Mouse (Mus musculus): ENCODE data around the gene Lrr1.

The Lrr1 gene

DNA sequence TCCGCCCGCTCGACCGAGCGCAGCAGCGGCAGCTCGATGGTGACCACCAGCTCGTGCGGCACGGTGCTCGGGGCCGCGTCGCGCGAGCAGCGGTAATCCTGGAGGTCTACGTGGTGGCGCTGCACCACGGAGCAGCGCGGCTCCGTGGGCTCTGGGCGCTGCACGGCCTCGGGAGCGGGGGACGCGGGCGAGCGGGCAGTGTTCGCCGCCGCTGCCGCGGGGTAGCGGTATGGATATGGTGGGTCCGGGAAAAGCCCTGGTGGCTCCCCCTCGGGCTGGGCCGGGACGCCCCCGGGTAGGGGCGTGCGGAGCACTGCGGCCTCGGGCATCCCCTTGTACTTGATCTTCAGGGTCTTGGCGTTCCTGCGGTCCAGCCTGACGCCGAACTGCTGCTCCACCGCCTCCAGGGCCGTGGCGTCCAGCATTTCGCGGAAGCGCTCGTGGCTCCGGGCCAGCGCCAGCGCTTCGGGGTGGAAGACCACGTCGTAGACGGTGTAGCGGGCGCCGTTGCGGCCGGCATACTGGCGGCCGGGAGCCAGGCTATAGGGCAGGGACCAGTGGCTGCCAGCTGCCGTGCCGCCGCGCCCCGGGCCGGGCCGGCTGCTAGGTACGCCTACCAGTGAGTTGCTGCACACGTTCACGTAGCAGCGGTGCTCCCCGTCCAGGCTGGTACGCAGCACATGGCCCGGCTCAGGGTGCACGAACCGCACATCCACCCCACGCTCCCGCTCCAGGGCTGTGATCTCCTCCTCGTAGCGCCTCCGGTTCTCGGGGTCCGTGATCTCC lies 29.0 kb downstream of the Lrr1 start:
- DNase-seq (ENCODE audit: low read depth in 1 of 2, low spot score in 2 of 2): peak in 1 of 2 experiments; percentile 41

DNA sequence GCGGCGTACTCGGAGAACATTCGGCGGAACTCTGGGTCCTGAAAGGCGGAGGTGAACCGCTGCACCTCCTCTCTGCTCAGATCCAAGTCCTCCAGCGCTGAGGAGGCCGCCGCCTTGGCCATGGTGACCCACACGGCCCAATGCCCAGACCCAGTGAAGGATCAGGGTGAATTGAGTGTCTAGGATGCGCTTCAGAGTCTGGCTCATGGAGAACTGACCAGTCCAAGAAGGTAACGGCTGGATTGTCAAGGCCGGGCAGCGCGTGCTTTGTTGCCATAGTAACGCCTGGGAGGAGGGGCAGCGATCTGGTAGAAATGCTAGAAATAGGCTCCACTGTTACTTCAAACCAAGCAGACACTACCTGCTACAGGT lies 29.5 kb downstream of the Lrr1 start, which contains the start of gene Dnaaf2:
Dnaaf2 (minus strand) TSS at position 266 of the 372 bp plus-strand sequence.
- DNase-seq (ENCODE audit: low read depth in 1 of 2, low spot score in 2 of 2): no peak

DNA sequence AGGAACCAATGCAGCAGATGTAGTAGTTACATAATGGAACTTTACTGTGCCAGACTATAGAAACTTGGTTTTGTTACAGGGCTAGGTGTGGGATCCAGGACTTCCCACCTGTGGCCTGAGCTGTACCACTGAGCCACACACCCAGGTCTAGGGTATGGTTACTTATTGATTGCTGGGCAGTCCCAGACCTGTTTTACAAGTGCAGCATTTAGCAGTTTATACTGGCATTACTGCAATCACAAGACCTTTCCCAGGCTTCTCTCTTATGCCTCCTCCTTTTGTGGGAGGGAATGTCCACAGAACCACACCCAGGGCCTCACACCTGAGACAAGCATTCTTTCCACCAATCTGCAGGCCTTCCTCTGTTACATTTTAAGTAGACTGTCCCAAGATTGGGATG lies 30.4 kb downstream of the Lrr1 start:
- DNase-seq (ENCODE audit: low read depth in 1 of 2, low spot score in 2 of 2): no peak

DNA sequence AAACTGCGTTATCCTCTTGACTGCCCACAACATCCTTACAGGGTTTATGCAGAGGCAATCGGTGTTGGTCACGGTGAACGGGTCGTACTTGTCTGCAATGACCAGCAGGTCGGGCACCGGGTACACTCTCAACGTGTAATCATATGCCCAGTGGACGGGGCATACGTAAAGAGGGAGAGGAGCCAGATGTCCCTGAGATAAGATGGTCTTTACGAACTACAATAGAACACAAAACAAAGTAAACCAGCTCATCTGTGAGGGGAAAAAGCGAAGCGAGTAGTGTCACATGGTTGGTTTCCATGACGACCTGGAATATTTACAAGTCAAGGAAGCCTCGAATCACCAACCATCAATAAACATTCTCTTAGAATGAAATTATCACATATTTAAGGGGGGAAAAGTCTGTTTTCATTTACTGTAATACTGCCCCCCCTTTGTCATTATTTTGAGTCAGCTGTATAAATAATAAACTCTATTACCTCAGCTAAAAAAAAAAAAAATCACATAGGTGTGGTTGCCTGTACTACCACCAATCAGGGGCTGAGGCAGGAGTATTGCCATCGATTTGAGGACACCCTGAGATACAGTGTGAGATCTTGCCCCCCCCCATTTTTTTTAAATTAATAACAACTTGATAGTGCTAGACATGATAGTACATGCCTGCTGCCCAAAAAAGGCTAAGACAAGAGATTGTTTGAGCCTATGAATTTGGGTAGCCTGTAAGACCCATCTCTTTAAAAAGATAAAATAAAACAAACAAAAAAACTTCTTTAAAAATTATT lies 35.6 kb downstream of the Lrr1 start, which contains the start of gene Gm49384:
Gm49384 (minus strand) TSS at position 216 of the 782 bp plus-strand sequence.
- no peak for DNase-seq (ENCODE audit: low read depth in 1 of 2, low spot score in 2 of 2)

DNA sequence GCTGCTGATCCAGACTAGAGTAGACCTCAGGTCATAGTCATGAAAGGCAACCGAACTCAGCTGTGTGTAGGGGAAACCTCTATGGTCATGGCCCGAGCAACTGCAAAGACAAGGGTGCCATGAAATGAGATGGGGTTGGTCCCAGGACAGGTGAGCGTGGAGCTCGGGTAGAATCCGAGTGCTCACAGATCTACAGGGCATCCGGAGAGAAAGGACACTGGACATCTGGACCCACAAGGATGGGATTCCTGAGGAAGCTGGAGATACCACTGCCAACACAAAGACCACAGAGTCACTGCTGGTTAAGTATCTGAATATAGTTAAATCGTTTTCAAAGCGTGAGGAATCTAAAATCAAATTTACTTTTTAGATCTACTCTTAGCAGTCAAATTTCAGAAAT lies 38.8 kb downstream of the Lrr1 start:
- no peak for DNase-seq (ENCODE audit: low read depth in 1 of 2, low spot score in 2 of 2)

DNA sequence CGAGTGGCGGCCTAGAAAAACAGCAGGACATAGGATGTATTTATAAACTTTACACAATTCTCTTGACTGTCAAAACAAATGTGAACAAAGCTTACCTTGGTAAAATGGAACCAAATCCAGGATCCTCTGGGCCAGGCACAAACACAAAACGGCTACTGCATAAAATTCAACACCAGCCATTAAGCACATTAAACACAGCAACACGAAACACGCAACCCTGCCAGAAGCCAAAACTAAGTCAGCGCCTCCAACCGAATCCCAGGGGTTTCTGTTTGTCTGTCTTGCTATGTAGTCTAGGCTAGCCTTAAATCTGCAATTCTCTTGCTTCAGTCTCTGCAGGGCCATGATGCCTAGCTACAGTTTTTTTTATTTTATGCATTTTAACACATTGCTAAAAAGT lies 39.3 kb downstream of the Lrr1 start:
- no peak for DNase-seq (ENCODE audit: low read depth in 1 of 2, low spot score in 2 of 2)

DNA sequence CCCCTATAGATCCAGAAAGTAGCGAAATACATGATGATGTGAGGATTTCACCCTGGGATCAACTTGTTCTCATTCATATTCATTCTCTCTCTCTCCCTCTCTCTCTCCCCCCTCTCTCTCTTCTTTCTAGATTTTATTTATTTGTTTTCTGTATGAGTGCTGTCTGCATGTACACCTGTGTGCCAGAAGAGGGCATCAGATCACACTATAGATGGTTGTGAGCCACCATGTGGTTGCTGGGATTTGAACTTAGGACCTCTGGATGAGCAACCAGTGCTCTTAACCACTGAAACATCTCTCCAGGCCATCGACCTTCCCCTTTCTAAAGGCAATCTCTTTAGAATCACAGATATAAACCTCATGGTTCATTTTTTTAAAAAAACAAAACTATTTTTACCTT lies 39.9 kb downstream of the Lrr1 start:
- no peak for DNase-seq (ENCODE audit: low read depth in 1 of 2, low spot score in 2 of 2)

DNA sequence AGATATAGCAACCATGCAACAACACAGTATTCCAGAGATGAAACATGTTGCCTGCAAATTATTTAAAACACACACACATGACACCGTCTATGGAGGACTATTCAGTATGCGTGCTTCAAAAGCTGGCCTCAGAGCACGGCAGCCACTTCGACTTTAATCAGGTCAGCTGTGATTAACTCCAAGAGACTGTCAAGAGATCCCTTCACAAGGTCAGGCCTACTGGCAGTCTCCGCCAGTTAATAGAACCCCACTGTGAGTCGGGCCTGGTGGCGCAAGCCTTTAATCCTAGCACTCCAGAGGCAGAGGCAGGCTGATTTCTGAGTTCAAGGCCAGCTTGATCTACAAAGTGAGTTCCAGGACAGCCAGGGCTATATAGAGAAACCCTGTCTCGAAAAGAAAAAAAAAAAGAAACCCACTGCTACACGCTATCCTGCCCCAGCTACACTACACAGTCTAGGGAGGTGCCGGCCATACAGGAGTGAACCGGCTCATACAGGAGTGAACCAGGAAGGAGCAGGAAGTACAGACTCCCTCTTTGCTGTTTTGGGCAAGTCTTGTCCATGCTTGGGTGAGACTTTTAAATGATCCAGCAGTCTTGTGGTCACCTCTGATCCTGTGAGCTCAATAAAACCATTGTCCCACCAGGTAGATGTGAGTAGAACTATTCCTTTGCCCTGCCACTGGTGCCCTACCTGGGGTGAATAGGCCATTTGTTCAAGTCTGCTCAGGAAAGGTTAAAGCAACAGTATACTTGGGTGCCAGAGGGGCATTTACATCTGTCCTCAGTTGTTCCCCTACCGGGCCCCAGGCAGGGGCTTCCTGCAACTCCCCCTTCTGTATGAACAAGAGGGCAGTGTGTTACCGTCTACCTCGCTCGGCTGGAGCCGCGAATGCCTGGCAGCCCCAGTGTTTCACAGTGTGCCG lies 41.7 kb downstream of the Lrr1 start:
- no peak for DNase-seq (ENCODE audit: low read depth in 1 of 2, low spot score in 2 of 2)

DNA sequence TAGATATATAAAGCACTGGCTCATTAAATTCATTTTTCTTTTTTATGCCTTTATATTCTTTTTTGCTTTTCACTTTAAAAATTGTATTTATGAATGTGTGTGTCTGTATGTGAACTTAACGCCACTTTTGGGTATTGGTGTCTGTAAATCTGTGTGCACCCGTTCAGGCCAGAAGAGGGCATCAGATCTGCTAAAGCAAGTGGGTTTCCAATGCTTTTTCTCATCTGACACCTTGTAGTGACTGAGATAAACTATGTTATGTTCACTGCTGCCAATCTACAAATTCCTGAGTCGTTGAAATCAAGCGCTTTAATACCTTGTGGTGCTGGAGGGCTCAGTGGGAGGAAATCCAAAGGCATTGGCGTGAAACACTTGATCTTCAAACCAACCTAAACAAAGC lies 42.4 kb downstream of the Lrr1 start:
- DNase-seq (ENCODE audit: low read depth in 1 of 2, low spot score in 2 of 2): no peak

DNA sequence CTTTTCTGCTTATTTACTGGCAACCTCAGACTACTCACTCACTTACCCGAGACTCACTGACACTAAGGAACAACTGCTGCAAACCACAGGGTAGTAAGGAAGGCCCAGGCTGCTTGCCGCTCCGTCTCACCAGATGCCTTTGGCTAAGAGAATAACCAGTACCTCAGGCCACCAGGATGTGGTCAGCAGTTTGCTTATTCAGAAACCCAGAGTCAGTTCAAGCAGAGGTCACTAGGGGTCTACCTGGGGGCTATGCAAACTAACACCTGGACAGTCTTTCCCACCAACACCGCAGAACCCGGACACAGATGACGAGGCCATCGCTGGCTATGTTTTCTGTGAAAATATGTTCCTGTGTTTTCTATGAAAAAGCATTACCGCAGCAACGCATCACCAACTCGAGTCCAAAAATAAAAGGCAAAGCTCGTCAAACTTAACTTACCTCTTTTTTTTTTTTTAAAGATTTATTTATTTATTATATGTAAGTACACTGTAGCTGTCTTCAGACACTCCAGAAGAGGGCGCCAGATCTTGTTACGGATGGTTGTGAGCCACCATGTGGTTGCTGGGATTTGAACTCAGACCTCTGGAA lies 44.7 kb downstream of the Lrr1 start:
- DNase-seq (ENCODE audit: low read depth in 1 of 2, low spot score in 2 of 2): no peak

DNA sequence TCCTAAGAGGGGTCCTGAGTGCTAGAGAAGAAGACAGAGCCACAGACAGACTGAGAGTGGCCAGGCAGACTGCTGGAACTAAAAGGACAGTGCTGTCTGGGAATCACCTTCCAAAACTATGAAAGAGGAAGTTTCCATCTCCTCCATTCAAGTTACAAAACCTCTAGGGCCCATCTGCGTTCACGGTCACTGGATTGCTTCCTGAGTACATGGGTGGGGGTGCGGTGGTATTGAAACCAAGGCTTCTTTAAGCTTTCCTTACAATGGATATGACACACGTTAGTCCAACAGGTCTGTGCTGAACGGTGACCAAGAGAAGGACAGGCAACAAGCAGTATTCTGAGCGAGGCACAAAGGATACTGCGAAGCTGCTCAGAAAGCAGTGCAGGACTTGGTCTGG lies 45.8 kb downstream of the Lrr1 start:
- no peak for DNase-seq (ENCODE audit: low read depth in 1 of 2, low spot score in 2 of 2)

DNA sequence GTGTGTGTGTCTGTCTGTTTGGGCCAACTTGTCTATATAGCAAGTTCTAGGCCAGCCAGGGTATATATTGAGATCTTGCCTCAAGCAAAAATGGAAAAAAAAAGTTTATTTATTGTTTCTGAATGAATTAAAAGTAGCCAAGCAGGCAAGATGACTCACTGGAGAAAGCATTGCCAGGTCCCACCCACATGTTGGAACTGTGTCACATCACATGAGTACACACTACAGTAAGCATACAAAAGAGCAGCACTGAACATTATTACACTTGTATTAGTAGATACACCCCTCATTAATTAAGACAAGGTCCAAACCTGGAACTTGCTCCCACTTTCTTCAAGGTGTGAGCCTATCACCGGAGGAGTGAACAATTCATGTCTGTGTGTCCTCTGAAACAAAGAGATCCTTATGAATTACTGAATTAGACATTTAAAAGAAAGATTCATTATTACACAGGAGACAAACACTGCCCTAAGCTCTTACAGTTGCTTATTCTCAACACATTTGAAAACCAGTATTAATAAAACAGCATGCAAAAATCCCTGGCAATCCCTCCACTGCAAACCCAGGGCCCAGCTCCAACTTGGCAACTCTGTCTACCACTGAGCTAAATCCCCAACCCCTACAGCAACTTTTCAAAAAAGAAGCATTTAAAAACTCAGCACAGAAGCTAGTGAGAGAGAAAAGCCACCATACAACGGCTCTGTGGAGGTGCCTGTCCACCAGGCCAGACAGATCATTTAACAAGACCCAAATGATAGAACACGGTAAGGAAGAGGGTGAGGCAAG lies 46.6 kb downstream of the Lrr1 start:
- DNase-seq (ENCODE audit: low read depth in 1 of 2, low spot score in 2 of 2): no peak

DNA sequence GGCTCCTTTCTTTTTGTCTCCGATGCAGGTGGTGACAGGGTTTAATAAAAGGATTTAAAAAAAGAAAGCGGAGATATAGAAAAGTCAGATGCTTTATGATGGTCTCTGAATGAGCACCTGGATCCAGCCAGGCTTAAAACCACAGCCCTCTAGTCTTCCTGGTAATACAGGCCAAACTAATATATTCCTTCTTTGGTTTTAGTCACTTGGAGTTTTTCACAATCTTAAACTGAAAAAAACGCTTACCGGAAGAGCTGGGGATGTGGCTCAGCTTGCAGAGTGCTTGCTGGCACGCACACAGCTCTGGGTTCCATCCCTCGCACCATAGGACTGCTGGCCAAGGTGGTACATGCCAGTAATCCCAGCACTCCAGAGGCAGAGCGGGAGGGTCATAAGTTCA lies 48.0 kb downstream of the Lrr1 start:
- DNase-seq (ENCODE audit: low read depth in 1 of 2, low spot score in 2 of 2): no peak

DNA sequence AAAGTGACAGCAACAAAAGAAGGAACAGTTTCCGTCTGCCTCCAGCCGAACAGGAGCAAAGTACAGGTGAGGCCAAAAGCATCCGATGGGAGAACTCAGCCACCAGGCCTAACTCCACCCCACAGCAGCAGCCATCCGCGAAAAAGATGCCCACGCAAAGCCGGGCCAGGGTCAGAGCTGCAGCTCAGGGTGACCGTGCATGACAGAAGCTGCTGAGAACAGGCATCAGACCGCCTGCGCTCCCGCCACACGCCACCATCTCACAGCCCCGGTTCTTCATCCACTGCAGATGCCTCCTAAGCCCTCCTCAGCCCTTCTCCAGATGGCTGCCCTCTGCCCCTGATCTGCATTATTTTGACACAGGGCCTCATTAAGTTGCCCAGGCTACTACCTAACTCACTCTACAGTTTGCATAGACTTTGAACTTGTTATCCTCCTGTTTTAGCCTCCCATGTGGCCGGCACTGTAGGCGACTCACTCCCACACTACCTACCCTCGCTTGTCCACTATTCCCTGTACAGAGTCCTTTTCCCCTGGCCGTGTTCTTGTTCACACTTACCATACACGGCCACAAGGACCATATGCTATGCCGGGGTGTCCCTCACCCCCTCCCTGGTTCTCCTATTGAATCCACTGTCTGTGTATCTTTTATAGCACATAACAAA lies 52.1 kb downstream of the Lrr1 start:
- no peak for DNase-seq (ENCODE audit: low read depth in 1 of 2, low spot score in 2 of 2)

DNA sequence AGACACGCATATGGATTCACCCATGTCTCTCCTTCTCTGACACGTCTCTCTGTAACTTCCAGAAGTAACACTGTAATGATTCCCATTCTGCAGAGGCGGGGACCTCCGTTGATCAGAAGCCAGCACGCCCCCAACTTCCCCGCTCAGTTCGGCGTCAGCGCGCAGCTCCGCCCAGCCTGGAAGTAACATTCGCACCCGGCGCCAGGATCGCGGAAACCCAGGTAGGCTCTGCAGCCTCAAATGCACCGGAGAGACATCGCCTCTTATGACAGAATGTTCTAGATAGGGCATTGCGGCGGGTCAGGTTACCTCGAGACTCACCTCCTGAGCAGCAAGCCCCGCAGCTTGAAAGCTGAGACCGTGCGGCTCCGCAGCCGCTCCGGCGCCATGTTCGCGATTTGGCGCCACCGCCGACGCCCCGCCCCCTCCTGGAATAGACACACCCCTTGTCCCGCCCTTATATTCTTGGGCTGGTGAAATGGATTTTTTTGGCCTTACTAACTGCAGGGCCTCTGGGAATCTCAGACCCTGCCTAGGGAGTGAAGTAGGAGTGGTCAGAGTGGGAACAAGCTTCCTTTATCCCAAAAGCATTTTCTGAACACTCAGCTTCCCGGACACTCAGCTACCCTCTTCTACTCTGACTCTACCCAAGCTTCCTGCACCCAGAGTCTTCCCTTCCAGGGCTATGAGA lies 59.3 kb downstream of the Lrr1 start, which contains the start of gene Pole2:
Pole2 (minus strand) TSS at position 420 of the 691 bp plus-strand sequence.
- peak; percentile 48 to 73 for DNase-seq (ENCODE audit: low read depth in 1 of 2, low spot score in 2 of 2)
